Mouse (Mus musculus): ENCODE data around the gene Kin.

GRCm38 (mm10) chr2:10034976-10035375 is 45.4 kb upstream of the Kin start:
- TF ChIP-seq POLR2A (IDR thresholded peaks at IDR 0.05; ENCODE audit: borderline replicate concordance, control insufficient read depth, low read depth, low read length) (no peak), CTCF (IDR thresholded peaks at IDR 0.05; ENCODE audit: control insufficient read depth, insufficient read depth, low read length) (no peak)
